Mouse (Mus musculus) MEL (cell line): Measurements from ENCODE around the gene Zdhhc6. TPM values are rescaled to one million over a fixed set of nuclear protein-coding genes. Genes with fewer than 3 reads are reported as not detected.

Experiments used
- DNase-seq: peaks from one replicate; pipeline ENCODE4 v3.0.0; 2011; ENCODE audit warnings: low read depth, low spot score
- H3K27ac ChIP-seq: 2 replicates; pipeline ENCODE4 v1.5.1; 2012; ENCODE audit warnings: low read depth, mild to moderate bottlenecking, control low read depth, low read length, moderate library complexity; ENCODE audit not compliant: control insufficient read depth
- H3K27me3 ChIP-seq, 2 experiments: fragments of 150-350 bp in 1 of 2; sonication (generic) in 1 of 2; 2 replicates each; pipeline ENCODE4 v1.6.1; 2012; ENCODE audit warnings: low read length in 2 of 2, mild to moderate bottlenecking in 2 of 2, improper control_type of control experiment in 1 of 2, moderate library complexity in 1 of 2; ENCODE audit not compliant: insufficient read depth in 2 of 2, control insufficient read depth in 1 of 2
- H3K36me3 ChIP-seq, 2 experiments: 2 replicates each; pipeline ENCODE4 v1.6.1; 2012 to 2014; ENCODE audit warnings: low read length in 2 of 2, improper control_type of control experiment in 1 of 2, inconsistent platforms in 1 of 2, mild to moderate bottlenecking in 1 of 2; ENCODE audit not compliant: insufficient read depth in 2 of 2, control insufficient read depth in 1 of 2
- H3K4me1 ChIP-seq, 2 experiments: fragments of 150-350 bp in 1 of 2; sonication (generic) in 1 of 2; 2 replicates each; pipeline ENCODE4 v1.6.1; 2012; ENCODE audit warnings: low read length in 2 of 2, improper control_type of control experiment in 1 of 2, mild to moderate bottlenecking in 1 of 2; ENCODE audit not compliant: insufficient read depth in 2 of 2, control insufficient read depth in 1 of 2
- H3K4me3 ChIP-seq, 2 experiments: fragments of 150-350 bp in 1 of 2; sonication (generic) in 1 of 2; 2 replicates each; pipeline ENCODE4 v1.5.1; 2012; ENCODE audit warnings: low read depth in 2 of 2, low read length in 2 of 2, mild to moderate bottlenecking in 2 of 2, moderate library complexity in 2 of 2, control low read depth in 1 of 2, improper control_type of control experiment in 1 of 2; ENCODE audit not compliant: control insufficient read depth in 1 of 2, insufficient read depth in 1 of 2
- H3K79me2 ChIP-seq: 2 replicates; pipeline ENCODE4 v1.6.1; 2012; ENCODE audit warnings: mild to moderate bottlenecking, low read length, moderate library complexity; ENCODE audit not compliant: control insufficient read depth, poor library complexity, insufficient read depth
- H3K9ac ChIP-seq: 2 replicates; pipeline ENCODE4 v1.6.1; 2012; ENCODE audit warnings: low read depth, mild to moderate bottlenecking, control low read depth, low read length, moderate library complexity; ENCODE audit not compliant: control insufficient read depth, poor library complexity, severe bottlenecking
- H3K9me3 ChIP-seq: fragments of 150-350 bp; sonication (generic); replicated peaks from 2 replicates; pipeline ENCODE4 v1.6.1; 2012; ENCODE audit warnings: mild to moderate bottlenecking, low read length, improper control_type of control experiment, moderate library complexity; ENCODE audit not compliant: insufficient read depth
- BHLHE40 ChIP-seq: IDR thresholded peaks from 2 replicates; pipeline ENCODE4 v1.6.1; 2012; ENCODE audit warnings: low read depth, mild to moderate bottlenecking, inconsistent platforms, low read length, improper control_type of control experiment, borderline replicate concordance
- CHD1 ChIP-seq: IDR thresholded peaks from 2 replicates; pipeline ENCODE4 v1.6.1; 2012; ENCODE audit warnings: low read depth, mild to moderate bottlenecking, inconsistent platforms, low read length, improper control_type of control experiment
- CTCF ChIP-seq, 3 experiments: IDR thresholded peaks in 2 of 3; conservative IDR thresholded peaks in 1 of 3; 2 replicates each; pipeline ENCODE4 v1.5.1; 2011 to 2012; ENCODE audit warnings: low read length in 3 of 3, low read depth in 2 of 3, mild to moderate bottlenecking in 2 of 3, improper control_type of control experiment in 1 of 3, inconsistent platforms in 1 of 3, mixed read lengths in 1 of 3, moderate library complexity in 1 of 3; ENCODE audit not compliant: control insufficient read depth in 1 of 3, insufficient read depth in 1 of 3, poor library complexity in 1 of 3, severe bottlenecking in 1 of 3
- ELF1 ChIP-seq: IDR thresholded peaks from 2 replicates; pipeline ENCODE4 v1.6.1; 2014; ENCODE audit warnings: low read depth, mild to moderate bottlenecking, inconsistent platforms, low read length, improper control_type of control experiment, moderate library complexity
- EP300 ChIP-seq, 2 experiments: IDR thresholded peaks; 2 replicates each; pipeline ENCODE4 v1.6.1; 2011; ENCODE audit warnings: improper control_type of control experiment in 2 of 2, low read length in 2 of 2, low read depth in 1 of 2, mild to moderate bottlenecking in 1 of 2
- ETS1 ChIP-seq: IDR thresholded peaks from 2 replicates; pipeline ENCODE4 v1.6.1; 2012; ENCODE audit warnings: low read depth, mild to moderate bottlenecking, inconsistent platforms, low read length, improper control_type of control experiment, moderate library complexity
- GATA1 ChIP-seq: IDR thresholded peaks from 2 replicates; pipeline ENCODE4 v1.6.1; 2011; ENCODE audit warnings: low read depth, low read length, improper control_type of control experiment
- MAFK ChIP-seq: IDR thresholded peaks from 2 replicates; pipeline ENCODE4 v1.6.1; 2011; ENCODE audit warnings: low read depth, mild to moderate bottlenecking, low read length, improper control_type of control experiment, borderline replicate concordance
- MEF2A ChIP-seq: IDR thresholded peaks from 2 replicates; pipeline ENCODE4 v1.6.1; 2014; ENCODE audit warnings: low read depth, mild to moderate bottlenecking, inconsistent platforms, low read length, improper control_type of control experiment; ENCODE audit not compliant: poor library complexity, insufficient replicate concordance, severe bottlenecking; ENCODE audit errors: extremely low read depth
- MYC ChIP-seq: IDR thresholded peaks from 2 replicates; pipeline ENCODE4 v1.6.1; 2011; ENCODE audit warnings: low read depth, mild to moderate bottlenecking, low read length, improper control_type of control experiment, moderate library complexity
- NELFE ChIP-seq: IDR thresholded peaks from 2 replicates; pipeline ENCODE4 v1.6.1; 2011; ENCODE audit warnings: low read depth, low read length, improper control_type of control experiment
- POLR2AphosphoS2 ChIP-seq: IDR thresholded peaks from 2 replicates; pipeline ENCODE4 v1.6.1; 2011; ENCODE audit warnings: low read length, improper control_type of control experiment
- POLR2AphosphoS5 ChIP-seq: IDR thresholded peaks from 2 replicates; pipeline ENCODE4 v1.6.1; 2012; ENCODE audit warnings: low read depth, borderline replicate concordance, mild to moderate bottlenecking, inconsistent platforms, low read length, moderate library complexity, mixed read lengths
- RAD21 ChIP-seq: IDR thresholded peaks from 2 replicates; pipeline ENCODE4 v1.6.1; 2011; ENCODE audit warnings: mild to moderate bottlenecking, low read depth, low read length, improper control_type of control experiment
- SIN3A ChIP-seq: IDR thresholded peaks from 2 replicates; pipeline ENCODE4 v1.6.1; 2012; ENCODE audit warnings: low read length, improper control_type of control experiment, inconsistent platforms
- SMC3 ChIP-seq: IDR thresholded peaks from 2 replicates; pipeline ENCODE4 v1.6.1; 2011; ENCODE audit warnings: low read depth, low read length, improper control_type of control experiment
- TAL1 ChIP-seq: IDR thresholded peaks from 2 replicates; pipeline ENCODE4 v1.6.1; 2012; ENCODE audit warnings: mild to moderate bottlenecking, inconsistent platforms, low read length, moderate library complexity, mixed read lengths
- TBP ChIP-seq: IDR thresholded peaks from 2 replicates; pipeline ENCODE4 v1.8.0; 2011; ENCODE audit warnings: low read depth, low read length, improper control_type of control experiment
- TCF12 ChIP-seq: IDR thresholded peaks from 2 replicates; pipeline ENCODE4 v1.6.1; 2014; ENCODE audit warnings: low read depth, mild to moderate bottlenecking, inconsistent platforms, low read length, improper control_type of control experiment, moderate library complexity
- USF1 ChIP-seq: IDR thresholded peaks from 2 replicates; pipeline ENCODE4 v1.6.1; 2014; ENCODE audit warnings: low read depth, mild to moderate bottlenecking, inconsistent platforms, low read length, improper control_type of control experiment, moderate library complexity
- USF2 ChIP-seq, 2 experiments: IDR thresholded peaks; 2 replicates each; pipeline ENCODE4 v1.6.1; 2011 to 2012; ENCODE audit warnings: improper control_type of control experiment in 2 of 2, low read length in 2 of 2, borderline replicate concordance in 1 of 2, inconsistent platforms in 1 of 2, low read depth in 1 of 2, mild to moderate bottlenecking in 1 of 2; ENCODE audit not compliant: insufficient read depth in 1 of 2
- ZKSCAN1 ChIP-seq: IDR thresholded peaks from 2 replicates; pipeline ENCODE4 v1.6.1; 2012; ENCODE audit warnings: low read depth, mild to moderate bottlenecking, inconsistent platforms, low read length, improper control_type of control experiment, moderate library complexity
- ZMIZ1 ChIP-seq: IDR thresholded peaks from 2 replicates; pipeline ENCODE4 v1.6.1; 2012; ENCODE audit warnings: low read depth, mild to moderate bottlenecking, inconsistent platforms, low read length, improper control_type of control experiment, moderate library complexity
- polyA plus RNA-seq, 2 experiments: library from polyadenylated mRNA; stranded (reverse) in 1 of 2; unstranded in 1 of 2; fragments of >175 nt in 1 of 2; fragments of >200 nt in 1 of 2; gene quantifications; 2 replicates each; pipeline versions ENCODE4 v1.2.1 to v1.2.4; 2012; ENCODE audit warnings: low replicate concordance in 2 of 2, low read depth in 1 of 2; ENCODE audit not compliant: insufficient read length in 2 of 2, insufficient read depth in 1 of 2, missing spikeins in 1 of 2
- total RNA-seq: library from RNA; depleted of rRNA; stranded (reverse); fragments of 300-350 nt; gene quantifications from 2 replicates; pipeline ENCODE4 v1.2.3, GENCODE M21; 2012

Zdhhc6 gene
- total and polyA plus RNA-seq, 3 experiments = 95.6 to 114 (median 109) TPM

- TF ChIP-seq MAFK = no peak
- Histone ChIP-seq H3K4me3 (no peak overlapping the region), H3K4me1 (peaks cover 2 to 10% of the 10 kb centered on the region in 2 experiments; a peak in 2 of 4 replicates), H3K27ac (no peak overlapping the region), H3K79me2 (0 out of 2 replicates have a peak, but pooled peaks cover 2% of the 10 kb centered on the region), H3K9me3 (no peaks in the 10 kb centered on the region), H3K27me3 (no peaks in the 10 kb centered on the region), H3K9ac (no peak overlapping the region), H3K36me3 (peaks cover 16% of the 10 kb centered on the region in 2 experiments)
- no peak for DNase-seq
Observed at GRCm38 (mm10) chr19:55342423-55342822, 26.6 kb upstream of the Zdhhc6 start.

- Histone ChIP-seq H3K4me3 (no peak overlapping the region), H3K27ac (peak overlapping the region; percentile 37; the same call in 1 of the 2 replicates), H3K27me3 (no peaks in the 10 kb centered on the region)
- TF ChIP-seq POLR2AphosphoS2 (no peak), ZMIZ1 (no peak), ZKSCAN1 (no peak), EP300 (IDR thresholded peaks at IDR 0.05; ENCODE audit: low read depth in 1 of 2, low read length in 2 of 2) (0 out of 4 replicates have a peak, but pooled peaks of 1 of the 2 experiments have one; percentile 30), GATA1 (no peak), ETS1 (0 out of 2 replicates have a peak, but pooled peaks have one; percentile 30), SIN3A (peak; percentile 52; the same call in 1 of the 2 replicates), CTCF (IDR thresholded peaks at IDR 0.05 in 2 of 3, conservative IDR thresholded peaks at IDR 0.05 in 1 of 3; ENCODE audit: control insufficient read depth in 1 of 3, insufficient read depth in 1 of 3, low read depth in 2 of 3, low read length in 3 of 3, poor library complexity in 1 of 3, severe bottlenecking in 1 of 3) (peak in 2 of 3 experiments; percentile 3 to 13; a peak in 1 of 6 replicates)
- TF ChIP-seq, all 39 proteins: peak for 4
- H3K79me2 ChIP-seq = 0 out of 2 replicates have a peak, but pooled peaks cover 2% of the 10 kb centered on the region
- H3K9ac ChIP-seq = no peak overlapping the region
- H3K9me3 ChIP-seq = no peaks in the 10 kb centered on the region
- DNase-seq = peak; percentile 21
- peaks cover 2 to 10% of the 10 kb centered on the region in 2 experiments; a peak in 2 of 4 replicates for H3K4me1 ChIP-seq
- peaks cover 9 to 16% of the 10 kb centered on the region in 2 experiments for H3K36me3 ChIP-seq
Observed at GRCm38 (mm10) chr19:55341377-55341776, 25.5 kb upstream of the Zdhhc6 start.

GRCm38 (mm10) chr19:55340521-55340920, 24.7 kb upstream of the Zdhhc6 start:
- no peaks in the 10 kb centered on the region for H3K27me3 ChIP-seq
- peaks cover 2 to 10% of the 10 kb centered on the region in 2 experiments; a peak in 2 of 4 replicates for H3K4me1 ChIP-seq
- no peak for DNase-seq
- no peaks in the 10 kb centered on the region for H3K9me3 ChIP-seq
- TF ChIP-seq MEF2A (no peak), MYC (no peak), ZMIZ1 (no peak), USF1 (no peak), SMC3 (no peak), NELFE (no peak), POLR2AphosphoS5 (no peak), CHD1 (no peak), RAD21 (no peak), TAL1 (no peak), BHLHE40 (no peak), ELF1 (no peak), TCF12 (no peak), USF2 (IDR thresholded peaks at IDR 0.05; ENCODE audit: borderline replicate concordance in 1 of 2, insufficient read depth in 1 of 2, low read depth in 1 of 2, low read length in 2 of 2) (no peak), TBP (no peak)
- peaks cover 4% of the 10 kb centered on the region; the same call in 1 of the 2 replicates for H3K79me2 ChIP-seq
- H3K9ac ChIP-seq = no peak overlapping the region
- no peak overlapping the region for H3K27ac ChIP-seq
- no peak overlapping the region for H3K4me3 ChIP-seq
- peaks cover 9 to 18% of the 10 kb centered on the region in 2 experiments for H3K36me3 ChIP-seq
